17 mouse cellular contexts compared by ENCODE assay signal in the genomic region with DNA sequence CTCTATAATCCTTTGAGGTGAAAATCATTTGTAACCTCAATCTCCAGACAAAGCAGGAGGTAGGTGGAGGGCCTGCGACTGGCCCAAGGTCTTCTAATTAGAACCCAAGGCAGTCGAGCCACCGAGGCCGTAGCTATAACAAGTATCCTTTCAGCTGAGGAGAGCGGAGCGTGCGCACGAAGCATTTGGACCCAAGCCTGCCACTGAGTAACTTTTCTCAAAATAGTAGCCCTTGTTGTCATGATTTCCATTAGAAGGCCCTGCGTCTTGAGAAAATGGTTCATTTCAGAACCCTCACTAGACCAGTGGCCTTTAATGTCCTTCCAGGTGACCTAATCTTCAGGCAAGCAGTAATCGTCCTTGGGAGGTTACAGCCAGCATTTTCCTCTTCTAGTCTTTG.
DNase-seq lines count a peak whose midpoint lies in the region; ATAC-seq and TF ChIP-seq lines count a peak whose summit lies in the region.
"Had no signal": no experiment of that assay in that cellular context is flagged by ENCODE, and none has a peak within 500 bp of the region (broad histone marks: within the 10 kb centered on the region; RNA-seq: fewer than 3 reads in every experiment).

No protein-coding gene starts in this region.

- no peak for TF ChIP-seq CTCF in lung, adult 2 months (IDR thresholded peaks at IDR 0.05; ENCODE audit: insufficient read depth, low read length)

- H3K27me3 ChIP-seq in heart, embryonic 12.5 days (replicated peaks), result peaks cover 30% of the 10 kb centered on the region
- peaks cover 99% of the 10 kb centered on the region for H3K27me3 ChIP-seq in limb, embryonic 10.5 days (ENCODE audit: low read depth, poor library complexity, severe bottlenecking)
- H3K27me3 ChIP-seq: forebrain, embryonic 13.5 days had no signal

- H3K27ac ChIP-seq in heart, embryonic 12.5 days (ENCODE audit: poor library complexity, severe bottlenecking), result peak overlapping the region; percentile 48
- H3K27ac ChIP-seq in limb, embryonic 10.5 days, result no peak overlapping the region
- H3K27ac ChIP-seq: forebrain, embryonic 13.5 days; hindbrain, embryonic 15.5 days; left cerebral cortex, adult 2 months; limb, embryonic 13.5 days; midbrain, embryonic 10.5 days; neural tube, embryonic 13.5 days had no signal

- no peak for ATAC-seq in heart, embryonic 12.5 days (ENCODE audit: insufficient number of reproducible peaks, low FRiP score)
- ATAC-seq: forebrain, embryonic 13.5 days had no signal

- H3K4me2 ChIP-seq in heart, embryonic 12.5 days, result no peak overlapping the region
- H3K4me2 ChIP-seq: forebrain, embryonic 13.5 days; hindbrain, embryonic 15.5 days; limb, embryonic 13.5 days; neural tube, embryonic 13.5 days had no signal

- TF ChIP-seq POLR2A in lung, adult 2 months (IDR thresholded peaks at IDR 0.05; ENCODE audit: borderline replicate concordance, extremely low read depth, low read depth, low read length), result no peak

- no peaks in the 10 kb centered on the region for H3K4me1 ChIP-seq in lung, adult 2 months (ENCODE audit: control insufficient read depth, insufficient read depth, low read length)
- peaks cover 29% of the 10 kb centered on the region for H3K4me1 ChIP-seq in heart, embryonic 12.5 days (replicated peaks)
- H3K4me1 ChIP-seq in limb, embryonic 10.5 days, result peaks cover 36% of the 10 kb centered on the region

- no peaks in the 10 kb centered on the region for H3K36me3 ChIP-seq in heart, embryonic 12.5 days
- H3K36me3 ChIP-seq in limb, embryonic 10.5 days, result no peaks in the 10 kb centered on the region
- H3K36me3 ChIP-seq: hindbrain, embryonic 15.5 days; limb, embryonic 13.5 days; midbrain, embryonic 10.5 days; neural tube, embryonic 13.5 days had no signal

- peak; percentile 40 for DNase-seq in gastrocnemius, adult 18-20 months (ENCODE audit: low spot score)
- no peak for DNase-seq in gastrocnemius, postnatal 4 days (ENCODE audit: low spot score in 2 of 2)
- DNase-seq in lung, postnatal 10 days, result peak; percentile 54
- DNase-seq in lung, adult 2 months, result no peak
- peak; percentile 54 for DNase-seq in heart, postnatal 4 days
- no peak for DNase-seq in ovary, adult 18-20 months (ENCODE audit: low spot score)
- no peak for DNase-seq in limb, embryonic 10.5 days (ENCODE audit: low spot score)
- DNase-seq: adrenal gland, postnatal 14 days; cerebellum, adult 8-10 months; kidney, adult 18-20 months had no signal

- H3K9ac ChIP-seq in heart, embryonic 12.5 days, result no peak overlapping the region
- H3K9ac ChIP-seq: forebrain, embryonic 13.5 days; hindbrain, embryonic 15.5 days; limb, embryonic 13.5 days; neural tube, embryonic 13.5 days had no signal

- 69% methylated on average over 10 of the region's 10 CpGs for WGBS in lung, adult 2 months
- 73% methylated on average over 10 of the region's 10 CpGs for WGBS in heart, embryonic 12.5 days
- 88% methylated on average over 10 of the region's 10 CpGs for WGBS in limb, embryonic 10.5 days

- H3K4me3 ChIP-seq in lung, adult 2 months (replicated peaks; ENCODE audit: extremely low read depth, low read depth, low read length), result no peak overlapping the region
- H3K4me3 ChIP-seq in heart, embryonic 12.5 days, result no peak overlapping the region
- no peak overlapping the region for H3K4me3 ChIP-seq in limb, embryonic 10.5 days
- H3K4me3 ChIP-seq: forebrain, embryonic 13.5 days; hindbrain, embryonic 15.5 days; left cerebral cortex, adult 2 months; limb, embryonic 13.5 days; midbrain, embryonic 10.5 days; neural tube, embryonic 13.5 days had no signal

- H3K9me3 ChIP-seq in heart, embryonic 12.5 days (replicated peaks), result no peaks in the 10 kb centered on the region
- H3K9me3 ChIP-seq in limb, embryonic 10.5 days (replicated peaks), result no peaks in the 10 kb centered on the region
- H3K9me3 ChIP-seq: forebrain, embryonic 13.5 days; hindbrain, embryonic 15.5 days; limb, embryonic 13.5 days; midbrain, embryonic 10.5 days; neural tube, embryonic 13.5 days had no signal

Comparison
In these comparisons a context has a peak if more than half of its experiments do, and no peak if none do; other contexts are left out.
1. DNase-seq: peak in gastrocnemius, adult 18-20 months (single experiment), lung, postnatal 10 days (single experiment) and heart, postnatal 4 days (single experiment); none in gastrocnemius, postnatal 4 days (0 of 2), lung, adult 2 months (single experiment), ovary, adult 18-20 months (single experiment) and limb, embryonic 10.5 days (single experiment).